Mouse (Mus musculus): ENCODE measurements around the gene Etnk1.

DNA sequence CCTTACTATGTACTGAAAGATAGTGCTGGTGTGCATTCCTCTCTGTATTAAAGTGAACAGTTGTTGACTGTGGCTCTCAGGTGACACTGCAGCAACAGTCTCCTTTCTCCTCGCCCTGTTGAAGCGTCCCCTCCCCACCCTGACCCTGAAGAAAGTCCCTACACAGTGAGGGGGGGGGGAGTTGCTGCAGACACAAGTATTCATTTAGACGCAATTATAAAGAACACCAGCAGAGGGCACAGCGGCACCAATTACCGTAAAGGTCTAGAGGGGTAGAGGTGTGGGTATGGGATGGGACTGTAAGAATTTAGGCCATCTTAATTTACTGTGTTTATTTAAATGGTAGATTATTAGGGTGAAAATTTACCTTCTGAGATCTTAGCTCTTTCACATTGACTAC, 17.7 kb downstream of the Etnk1 start:
- TF ChIP-seq CTCF (IDR thresholded peaks at IDR 0.05): peak; percentile 61
- no peak for TF ChIP-seq EP300 (IDR thresholded peaks at IDR 0.05)
